ENCODE assay signal across 15 mouse cellular contexts in genomic region chr3:27284227-27284626, GRCm38 (mm10). TPM values are rescaled to one million over a fixed set of nuclear protein-coding genes. Genes with fewer than 3 reads are reported as not detected.
A peak's percentile ranks its signal among the peaks of the same experiment; 100 is the strongest.
DNase-seq lines count a peak whose midpoint lies in the region; ATAC-seq and TF ChIP-seq lines count a peak whose summit lies in the region.
"Had no signal": no experiment of that assay in that cellular context is flagged by ENCODE, and none has a peak within 500 bp of the region (broad histone marks: within the 10 kb centered on the region; RNA-seq: fewer than 3 reads in every experiment).

No protein-coding gene starts in this region.

- no peak for DNase-seq in heart, adult 2 months
- no peak for DNase-seq in heart, adult 18-20 months
- no peak for DNase-seq in lung, adult 2 months
- no peak for DNase-seq in lung, adult 18-20 months
- peak; percentile 15 for DNase-seq in CH12.LX (ENCODE audit: extremely low read depth)
- DNase-seq in hindbrain, embryonic 11.5 days (ENCODE audit: low spot score) = no peak
- DNase-seq in embryo, embryonic 11 days = no peak
- DNase-seq: cerebellum, adult 9-11 months; lung, postnatal 14 days had no signal

- TF ChIP-seq POLR2A in heart, adult 2 months (IDR thresholded peaks at IDR 0.05; ENCODE audit: insufficient read depth, low read depth, low read length) = no peak
- no peak for TF ChIP-seq POLR2A in lung, adult 2 months (IDR thresholded peaks at IDR 0.05; ENCODE audit: borderline replicate concordance, extremely low read depth, low read depth, low read length)
- no peak for TF ChIP-seq POLR2A in CH12.LX (IDR thresholded peaks at IDR 0.05; ENCODE audit: low read depth, low read length)
- no peak for TF ChIP-seq POLR2A in bone marrow, adult 2 months (IDR thresholded peaks at IDR 0.05; ENCODE audit: borderline replicate concordance, control insufficient read depth, low read depth, low read length)

- H3K9me3 ChIP-seq in CH12.LX (replicated peaks; ENCODE audit: low read length) = no peaks in the 10 kb centered on the region
- no peaks in the 10 kb centered on the region for H3K9me3 ChIP-seq in hindbrain, embryonic 11.5 days (ENCODE audit: control insufficient read depth, low read length)
- H3K9me3 ChIP-seq: embryonic facial prominence, embryonic 15.5 days; heart, embryonic 10.5 days; hindbrain, embryonic 10.5 days; midbrain, embryonic 15.5 days; stomach, embryonic 15.5 days had no signal

- H3K27ac ChIP-seq in heart, adult 2 months = peak overlapping the region; percentile 64
- no peak overlapping the region for H3K27ac ChIP-seq in CH12.LX (ENCODE audit: insufficient read depth, low read depth)
- no peak overlapping the region for H3K27ac ChIP-seq in bone marrow, adult 2 months (ENCODE audit: control insufficient read depth, insufficient read depth, low read depth, low read length, poor library complexity)
- no peak overlapping the region for H3K27ac ChIP-seq in hindbrain, embryonic 11.5 days (ENCODE audit: low read depth, low read length)
- H3K27ac ChIP-seq: embryonic facial prominence, embryonic 15.5 days; hindbrain, embryonic 10.5 days had no signal

- H3K79me2 ChIP-seq in heart, adult 2 months (replicated peaks; ENCODE audit: control insufficient read depth, insufficient read depth, low read length) = no peaks in the 10 kb centered on the region
- no peaks in the 10 kb centered on the region for H3K79me2 ChIP-seq in CH12.LX (replicated peaks; ENCODE audit: control insufficient read depth, extremely low read depth, insufficient read depth, poor library complexity, severe bottlenecking)

- H3K4me3 ChIP-seq in heart, adult 2 months = no peak overlapping the region
- no peak overlapping the region for H3K4me3 ChIP-seq in lung, adult 2 months (replicated peaks; ENCODE audit: extremely low read depth, low read depth, low read length)
- no peak overlapping the region for H3K4me3 ChIP-seq in CH12.LX (replicated peaks in 1 of 3; ENCODE audit: low read depth in 2 of 3, low read length in 2 of 3, poor library complexity in 1 of 3)
- no peak overlapping the region for H3K4me3 ChIP-seq in bone marrow, adult 2 months (replicated peaks; ENCODE audit: control insufficient read depth, low read depth, low read length)
- H3K4me3 ChIP-seq in hindbrain, embryonic 11.5 days (ENCODE audit: low read depth, low read length) = no peak overlapping the region

- in situ Hi-C loops in CH12.LX (cut with MboI; ENCODE audit: low pct_ligation_motif_present, low pct_unique_long_range_greater_than_20kb, low sequenced_read_pairs) = no loop called here

- 96% methylated on average over 5 of the region's 5 CpGs for WGBS in heart, adult 2 months
- 96% methylated on average over 5 of the region's 5 CpGs for WGBS in lung, adult 2 months
- 97% methylated on average over 5 of the region's 5 CpGs for WGBS in bone marrow, adult 2 months
- WGBS in hindbrain, embryonic 11.5 days = 94% methylated on average over 5 of the region's 5 CpGs

- TF ChIP-seq CTCF in heart, adult 2 months (IDR thresholded peaks at IDR 0.05) = peak; percentile 49
- TF ChIP-seq CTCF in lung, adult 2 months (IDR thresholded peaks at IDR 0.05; ENCODE audit: insufficient read depth, low read length) = 0 out of 2 replicates have a peak, but pooled peaks have one; percentile 17
- peak in 1 of 2 experiments; percentile 33; a peak in 1 of 4 replicates for TF ChIP-seq CTCF in CH12.LX (conservative IDR thresholded peaks at IDR 0.05 in 1 of 2, IDR thresholded peaks at IDR 0.05 in 1 of 2; ENCODE audit: low read depth in 2 of 2, low read length in 2 of 2)
- peak; percentile 30; the same call in 1 of the 2 replicates for TF ChIP-seq CTCF in bone marrow, adult 2 months (IDR thresholded peaks at IDR 0.05; ENCODE audit: control insufficient read depth, insufficient read depth, low read length)

- no peak overlapping the region for H3K4me2 ChIP-seq in CH12.LX (ENCODE audit: insufficient read depth, low read depth, poor library complexity, severe bottlenecking)
- H3K4me2 ChIP-seq in hindbrain, embryonic 11.5 days (replicated peaks; ENCODE audit: low read depth, low read length) = no peak overlapping the region

- TF ChIP-seq EP300 in heart, adult 2 months (IDR thresholded peaks at IDR 0.05; ENCODE audit: insufficient read depth, low read depth, low read length) = no peak
- TF ChIP-seq EP300 in CH12.LX (IDR thresholded peaks at IDR 0.05; ENCODE audit: low read length) = no peak

- ATAC-seq in hindbrain, embryonic 11.5 days (ENCODE audit: low FRiP score) = no peak

- intact Hi-C loops in heart, adult 2 months (cut with DNase I) = no loop called here

- no peak overlapping the region for H3K9ac ChIP-seq in heart, adult 2 months (ENCODE audit: low read depth, low read length)
- H3K9ac ChIP-seq in CH12.LX (ENCODE audit: insufficient read depth, low read depth) = no peak overlapping the region
- H3K9ac ChIP-seq in hindbrain, embryonic 11.5 days (ENCODE audit: low read depth, low read length) = no peak overlapping the region
- H3K9ac ChIP-seq: embryonic facial prominence, embryonic 15.5 days; stomach, embryonic 15.5 days had no signal

- dilution Hi-C loops in CH12.LX (cut with MboI; ENCODE audit: extremely low pct_ligation_motif_present, extremely low pct_unique_long_range_greater_than_20kb, low sequenced_read_pairs) = no loop called here

- peaks cover 15% of the 10 kb centered on the region for H3K4me1 ChIP-seq in heart, adult 2 months (ENCODE audit: control insufficient read depth, insufficient read depth, low read length)
- peaks cover 4% of the 10 kb centered on the region for H3K4me1 ChIP-seq in lung, adult 2 months (ENCODE audit: control insufficient read depth, insufficient read depth, low read length)
- H3K4me1 ChIP-seq in CH12.LX (ENCODE audit: control insufficient read depth in 1 of 2, insufficient read depth in 2 of 2) = peaks cover 0 to 2% of the 10 kb centered on the region in 2 experiments; a peak in 1 of 4 replicates
- H3K4me1 ChIP-seq in bone marrow, adult 2 months (ENCODE audit: control insufficient read depth, insufficient read depth, low read length) = peaks cover 4% of the 10 kb centered on the region; the same call in 1 of the 2 replicates
- no peaks in the 10 kb centered on the region; the same call in 1 of the 2 replicates for H3K4me1 ChIP-seq in hindbrain, embryonic 11.5 days (replicated peaks; ENCODE audit: control insufficient read depth, insufficient read depth, low read length)

- H3K36me3 ChIP-seq in heart, adult 2 months (ENCODE audit: control insufficient read depth, insufficient read depth, low read length) = peaks cover 5% of the 10 kb centered on the region
- H3K36me3 ChIP-seq in CH12.LX (replicated peaks in 1 of 2; ENCODE audit: control insufficient read depth in 1 of 2, insufficient read depth in 1 of 2, low read length in 1 of 2) = no peaks in the 10 kb centered on the region
- H3K36me3 ChIP-seq in hindbrain, embryonic 11.5 days (ENCODE audit: control insufficient read depth, insufficient read depth, low read length) = no peaks in the 10 kb centered on the region
- H3K36me3 ChIP-seq: embryonic facial prominence, embryonic 15.5 days; heart, embryonic 10.5 days; hindbrain, embryonic 10.5 days; midbrain, embryonic 15.5 days; stomach, embryonic 15.5 days had no signal

- H3K27me3 ChIP-seq in heart, adult 2 months (ENCODE audit: control insufficient read depth, insufficient read depth, low read length) = no peaks in the 10 kb centered on the region
- peaks cover 2% of the 10 kb centered on the region for H3K27me3 ChIP-seq in CH12.LX (replicated peaks)
- H3K27me3 ChIP-seq in hindbrain, embryonic 11.5 days (ENCODE audit: control insufficient read depth, insufficient read depth, low read length) = no peaks in the 10 kb centered on the region
- H3K27me3 ChIP-seq: embryonic facial prominence, embryonic 15.5 days; midbrain, embryonic 15.5 days; stomach, embryonic 15.5 days had no signal

- TF ChIP-seq RAD21 in CH12.LX (IDR thresholded peaks at IDR 0.05; ENCODE audit: low read depth, low read length) = no peak; the same call in none of the 2 replicates

TF ChIP-seq in CH12.LX, 34 proteins besides CTCF, POLR2A, EP300 and RAD21:
- no peak for TF ChIP-seq ZNF384 (IDR thresholded peaks at IDR 0.05; ENCODE audit: low read depth, low read length)
- TF ChIP-seq PAX5 (IDR thresholded peaks at IDR 0.05; ENCODE audit: low read length) = no peak
- TF ChIP-seq NELFE (IDR thresholded peaks at IDR 0.05; ENCODE audit: low read depth, low read length) = no peak
- TF ChIP-seq CHD1 (IDR thresholded peaks at IDR 0.05; ENCODE audit: low read depth, low read length) = no peak
- no peak for TF ChIP-seq JUND (conservative IDR thresholded peaks at IDR 0.05; ENCODE audit: low read depth, low read length)
- no peak for TF ChIP-seq JUN (IDR thresholded peaks at IDR 0.05; ENCODE audit: insufficient read depth, low read depth, low read length)
- TF ChIP-seq MYC (IDR thresholded peaks at IDR 0.05; ENCODE audit: low read depth, low read length) = no peak
- no peak for TF ChIP-seq GABPA (IDR thresholded peaks at IDR 0.05; ENCODE audit: insufficient replicate concordance, low read depth, low read length)
- no peak for TF ChIP-seq MAFK (IDR thresholded peaks at IDR 0.05; ENCODE audit: insufficient replicate concordance, low read length)
- no peak for TF ChIP-seq UBTF (IDR thresholded peaks at IDR 0.05; ENCODE audit: low read depth, low read length)
- TF ChIP-seq ZKSCAN1 (IDR thresholded peaks at IDR 0.05; ENCODE audit: borderline replicate concordance, low read depth, low read length) = no peak
- no peak for TF ChIP-seq RCOR1 (conservative IDR thresholded peaks at IDR 0.05; ENCODE audit: low read depth, low read length)
- no peak for TF ChIP-seq CHD2 (IDR thresholded peaks at IDR 0.05; ENCODE audit: low read length)

RNA-seq across cellular contexts. Expression of gene Tnfsf10, which starts 32.6 kb away (rescaled TPM):
- 10 to 100 TPM in 1 of 2 experiments, 1 to 10 TPM in 1; 6.3 to 10.4 TPM for total RNA-seq in heart, adult 2 months (2021)
- 4.2 and 8.5 TPM in 2 replicates for polyA plus RNA-seq in heart, adult 2 months (2012; rRNA removed)
- total RNA-seq in heart, adult 18-20 months (2021) = 10 to 100 TPM in 1 of 2 experiments, 1 to 10 TPM in 1; 6.3 to 10.0 TPM
- polyA plus RNA-seq in lung, adult 2 months (2012; rRNA removed) = 26.5 and 37.6 TPM in 2 replicates
- 0.17 TPM in 2 replicates for total RNA-seq in CH12.LX (2012; rRNA removed)
- total RNA-seq in CH12.LX (2014; rRNA removed) = 1.0 TPM in 2 replicates
- polyA plus RNA-seq in CH12.LX (2012; ENCODE audit: insufficient read length, low read depth) = 0.69 and 0.79 TPM in 2 replicates
- polyA plus RNA-seq in bone marrow, adult 2 months (2011; ENCODE audit: insufficient read depth, insufficient read length, low replicate concordance, missing spikeins) = 1.0 and 1.1 TPM in 2 replicates
- polyA plus RNA-seq in hindbrain, embryonic 11.5 days (2014; fragmentation: Nextera tagmentation; extraction: Ambion mirVana) = not detected in 2 replicates
- polyA plus RNA-seq: heart, embryonic 10.5 days had no signal
